In the genomic region with DNA sequence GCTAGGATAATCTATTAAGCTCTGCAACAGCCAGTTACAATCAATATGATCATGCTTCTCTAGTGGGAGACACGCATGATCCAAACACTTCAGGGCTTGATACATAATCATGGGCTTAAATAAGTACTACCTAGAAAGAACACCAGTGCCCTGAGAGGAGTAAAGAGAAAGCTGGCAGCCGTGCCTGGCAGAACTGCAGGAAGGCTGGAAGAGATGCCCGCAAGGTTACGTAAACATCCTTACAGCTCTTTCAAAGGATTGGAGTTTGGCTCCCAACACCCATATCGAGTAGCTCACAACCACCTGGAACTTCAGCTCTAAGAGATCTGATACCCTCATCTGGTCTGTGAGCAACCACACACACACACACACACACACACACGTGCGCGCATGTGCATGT, we compare ENCODE assay signal across 16 mouse cellular contexts.
DNase-seq lines count a peak whose midpoint lies in the region; ATAC-seq and TF ChIP-seq lines count a peak whose summit lies in the region.
"Had no signal": no experiment of that assay in that cellular context is flagged by ENCODE, and none has a peak within 500 bp of the region (broad histone marks: within the 10 kb centered on the region; RNA-seq: fewer than 3 reads in every experiment).

No protein-coding gene starts in this region.

- intact Hi-C loops in heart, postnatal 36 days (cut with DNase I), result no loop called here

- peaks cover 20% of the 10 kb centered on the region for H3K4me1 ChIP-seq in midbrain, embryonic 13.5 days (replicated peaks)
- peaks cover 10% of the 10 kb centered on the region; the same call in 1 of the 2 replicates for H3K4me1 ChIP-seq in midbrain, postnatal 0 days (ENCODE audit: insufficient read depth, low read length)

- no peak for TF ChIP-seq CTCF in midbrain, postnatal 0 days (IDR thresholded peaks at IDR 0.05)

- H3K9ac ChIP-seq in midbrain, embryonic 13.5 days (replicated peaks), result no peak overlapping the region
- H3K9ac ChIP-seq in midbrain, postnatal 0 days (replicated peaks; ENCODE audit: low read length, poor library complexity, severe bottlenecking), result no peak overlapping the region
- H3K9ac ChIP-seq: embryonic facial prominence, embryonic 12.5 days; liver, embryonic 13.5 days had no signal

- DNase-seq in heart, adult 11 months, result peak; percentile 87
- DNase-seq in heart, postnatal 36 days, result no peak
- peak; percentile 11 for DNase-seq in NIH3T3 (ENCODE audit: low read depth)
- DNase-seq in fat pad, adult 2 months (ENCODE audit: extremely low read depth, low read depth, low spot score), result peak; percentile 83
- peak; percentile 29 for DNase-seq in lung, postnatal 10 days
- DNase-seq in urinary bladder, adult 18-20 months (ENCODE audit: low spot score in 2 of 2), result no peak
- DNase-seq in midbrain, postnatal 0 days (ENCODE audit: low spot score), result no peak
- DNase-seq: cerebellum, adult 9-10 months; kidney, adult 9 months; liver, embryonic 13.5 days; midbrain, embryonic 14.5 days; right cerebral cortex, postnatal 14 days had no signal

- H3K36me3 ChIP-seq in midbrain, embryonic 13.5 days, result no peaks in the 10 kb centered on the region
- no peaks in the 10 kb centered on the region for H3K36me3 ChIP-seq in midbrain, postnatal 0 days (ENCODE audit: insufficient read depth, low read length)
- H3K36me3 ChIP-seq: embryonic facial prominence, embryonic 12.5 days; liver, embryonic 13.5 days had no signal

- no peak overlapping the region for H3K27ac ChIP-seq in midbrain, embryonic 13.5 days
- no peak overlapping the region for H3K27ac ChIP-seq in midbrain, postnatal 0 days (ENCODE audit: low read depth, low read length)
- H3K27ac ChIP-seq: embryonic facial prominence, embryonic 12.5 days; hindbrain, embryonic 10.5 days; liver, embryonic 13.5 days had no signal

- no peak overlapping the region for H3K4me2 ChIP-seq in midbrain, embryonic 13.5 days (replicated peaks)
- H3K4me2 ChIP-seq in midbrain, postnatal 0 days (ENCODE audit: low read depth, low read length, poor library complexity, severe bottlenecking), result no peak overlapping the region
- H3K4me2 ChIP-seq: embryonic facial prominence, embryonic 12.5 days; liver, embryonic 13.5 days had no signal

- WGBS in midbrain, embryonic 13.5 days, result 80% methylated on average over 8 of the region's 8 CpGs
- WGBS in midbrain, postnatal 0 days, result 74% methylated on average over 8 of the region's 8 CpGs

- ATAC-seq in midbrain, embryonic 13.5 days, result no peak
- ATAC-seq in midbrain, postnatal 0 days (ENCODE audit: low FRiP score), result no peak
- ATAC-seq: Patski had no signal

- no peaks in the 10 kb centered on the region for H3K27me3 ChIP-seq in midbrain, embryonic 13.5 days
- no peaks in the 10 kb centered on the region for H3K27me3 ChIP-seq in midbrain, postnatal 0 days (ENCODE audit: insufficient read depth, low read length)
- H3K27me3 ChIP-seq: embryonic facial prominence, embryonic 12.5 days; liver, embryonic 13.5 days; Patski had no signal

- H3K4me3 ChIP-seq in midbrain, embryonic 13.5 days (replicated peaks), result no peak overlapping the region
- H3K4me3 ChIP-seq in midbrain, postnatal 0 days (ENCODE audit: low read depth, low read length), result no peak overlapping the region
- H3K4me3 ChIP-seq: embryonic facial prominence, embryonic 12.5 days; hindbrain, embryonic 10.5 days; liver, embryonic 13.5 days had no signal

- no peaks in the 10 kb centered on the region for H3K9me3 ChIP-seq in midbrain, embryonic 13.5 days
- no peaks in the 10 kb centered on the region for H3K9me3 ChIP-seq in midbrain, postnatal 0 days (ENCODE audit: low read length)
- H3K9me3 ChIP-seq: embryonic facial prominence, embryonic 12.5 days; hindbrain, embryonic 10.5 days; liver, embryonic 13.5 days had no signal

Comparison
In these comparisons a context has a peak if more than half of its experiments do, and no peak if none do; other contexts are left out.
1. DNase-seq: peak in heart, adult 11 months (single experiment), NIH3T3 (single experiment), fat pad, adult 2 months (single experiment) and lung, postnatal 10 days (single experiment); none in heart, postnatal 36 days (0 of 2), urinary bladder, adult 18-20 months (0 of 2) and midbrain, postnatal 0 days (single experiment).